Mouse (Mus musculus): ENCODE data around the gene Ccdc69. TPM values are rescaled to one million over a fixed set of nuclear protein-coding genes. Genes with fewer than 3 reads are reported as not detected.

The Ccdc69 gene
- polyA plus RNA-seq, 1 experiment from 2014 or later: not detected

GRCm38 (mm10) chr11:55017201-55017600, 60.7 kb downstream of the Ccdc69 start:
- Histone ChIP-seq H3K9me3 (no peaks in the 10 kb centered on the region), H3K4me1 (peaks cover 15% of the 10 kb centered on the region), H3K27ac (replicated peaks) (no peak overlapping the region), H3K27me3 (no peaks in the 10 kb centered on the region), H3K36me3 (no peaks in the 10 kb centered on the region), H3K4me3 (no peak overlapping the region), H3K4me2 (replicated peaks) (no peak overlapping the region), H3K9ac (replicated peaks) (no peak overlapping the region)
- no peak for ATAC-seq (ENCODE audit: low FRiP score, low read depth)
- 74% methylated on average over 2 of the region's 2 CpGs for WGBS

- H3K4me3 ChIP-seq: no peak overlapping the region
- H3K27ac ChIP-seq (replicated peaks): no peak overlapping the region
- no peak overlapping the region for H3K9ac ChIP-seq (replicated peaks)
- peaks cover 12% of the 10 kb centered on the region; the same call in 1 of the 2 replicates for H3K4me1 ChIP-seq
- no peaks in the 10 kb centered on the region for H3K27me3 ChIP-seq
- no peaks in the 10 kb centered on the region for H3K9me3 ChIP-seq
- no peak for ATAC-seq (ENCODE audit: low FRiP score, low read depth)
- no peaks in the 10 kb centered on the region for H3K36me3 ChIP-seq
- no peak overlapping the region for H3K4me2 ChIP-seq (replicated peaks)
- WGBS: 61% methylated on average over 1 of the region's 1 CpGs
Observed at GRCm38 (mm10) chr11:55016758-55017157, 61.2 kb downstream of the Ccdc69 start.

- ATAC-seq (ENCODE audit: low FRiP score, low read depth): no peak
- 82% methylated on average over 9 of the region's 9 CpGs for WGBS
Observed at GRCm38 (mm10) chr11:55015831-55016241, 62.1 kb downstream of the Ccdc69 start.

GRCm38 (mm10) chr11:55015264-55015663, 62.7 kb downstream of the Ccdc69 start:
- Histone ChIP-seq H3K27me3 (no peaks in the 10 kb centered on the region), H3K4me3 (no peak overlapping the region), H3K9me3 (no peaks in the 10 kb centered on the region), H3K36me3 (no peaks in the 10 kb centered on the region), H3K9ac (replicated peaks) (no peak overlapping the region), H3K27ac (replicated peaks) (no peak overlapping the region), H3K4me2 (replicated peaks) (no peak overlapping the region), H3K4me1 (peaks cover 8% of the 10 kb centered on the region; the same call in 1 of the 2 replicates)
- no peak for ATAC-seq (ENCODE audit: low FRiP score, low read depth)
- WGBS: 84% methylated on average over 3 of the region's 3 CpGs

More at GRCm38 (mm10) chr11:55015831-55016241, 62.1 kb downstream of the Ccdc69 start:
- H3K27me3 ChIP-seq: no peaks in the 10 kb centered on the region
- H3K9ac ChIP-seq (replicated peaks): no peak overlapping the region
- no peak overlapping the region for H3K4me2 ChIP-seq (replicated peaks)
- H3K27ac ChIP-seq (replicated peaks): no peak overlapping the region
- no peak overlapping the region for H3K4me3 ChIP-seq
- H3K4me1 ChIP-seq: peaks cover 8% of the 10 kb centered on the region; the same call in 1 of the 2 replicates
- H3K9me3 ChIP-seq: no peaks in the 10 kb centered on the region
- no peaks in the 10 kb centered on the region for H3K36me3 ChIP-seq

- Histone ChIP-seq H3K9ac (replicated peaks) (no peak overlapping the region), H3K4me1 (peaks cover 8% of the 10 kb centered on the region; the same call in 1 of the 2 replicates), H3K4me2 (replicated peaks) (no peak overlapping the region), H3K9me3 (no peaks in the 10 kb centered on the region), H3K4me3 (no peak overlapping the region), H3K36me3 (no peaks in the 10 kb centered on the region), H3K27me3 (no peaks in the 10 kb centered on the region), H3K27ac (replicated peaks) (no peak overlapping the region)
- no peak for ATAC-seq (ENCODE audit: low FRiP score, low read depth)
- 73% methylated on average over 6 of the region's 6 CpGs for WGBS
Observed at GRCm38 (mm10) chr11:55013802-55014201, 64.1 kb downstream of the Ccdc69 start.

GRCm38 (mm10) chr11:55012551-55013521, 65.1 kb downstream of the Ccdc69 start:
- no peak overlapping the region for H3K4me3 ChIP-seq
- no peaks in the 10 kb centered on the region for H3K36me3 ChIP-seq
- H3K9ac ChIP-seq (replicated peaks): no peak overlapping the region
- no peaks in the 10 kb centered on the region for H3K9me3 ChIP-seq
- WGBS: 77% methylated on average over 5 of the region's 5 CpGs
- no peak overlapping the region for H3K4me2 ChIP-seq (replicated peaks)
- H3K27ac ChIP-seq (replicated peaks): no peak overlapping the region
- peaks cover 8% of the 10 kb centered on the region; the same call in 1 of the 2 replicates for H3K4me1 ChIP-seq
- H3K27me3 ChIP-seq: no peaks in the 10 kb centered on the region
- no peak for ATAC-seq (ENCODE audit: low FRiP score, low read depth)

GRCm38 (mm10) chr11:55011440-55011839, 66.5 kb downstream of the Ccdc69 start:
- Histone ChIP-seq H3K9ac (replicated peaks) (no peak overlapping the region), H3K4me2 (replicated peaks) (no peak overlapping the region), H3K9me3 (no peaks in the 10 kb centered on the region), H3K36me3 (no peaks in the 10 kb centered on the region), H3K27me3 (no peaks in the 10 kb centered on the region), H3K4me3 (no peak overlapping the region), H3K4me1 (peaks cover 8% of the 10 kb centered on the region; the same call in 1 of the 2 replicates), H3K27ac (replicated peaks) (no peak overlapping the region)
- WGBS: 81% methylated on average over 3 of the region's 3 CpGs
- no peak for ATAC-seq (ENCODE audit: low FRiP score, low read depth)

- ATAC-seq (ENCODE audit: low FRiP score, low read depth): no peak
- Histone ChIP-seq H3K9me3 (no peaks in the 10 kb centered on the region), H3K9ac (replicated peaks) (no peak overlapping the region), H3K27ac (replicated peaks) (no peak overlapping the region), H3K4me1 (no peaks in the 10 kb centered on the region), H3K36me3 (no peaks in the 10 kb centered on the region), H3K4me2 (replicated peaks) (no peak overlapping the region), H3K27me3 (no peaks in the 10 kb centered on the region), H3K4me3 (no peak overlapping the region)
- 85% methylated on average over 6 of the region's 6 CpGs for WGBS
Observed at GRCm38 (mm10) chr11:55008230-55008629, 69.7 kb downstream of the Ccdc69 start.

- Histone ChIP-seq H3K27ac (replicated peaks) (no peak overlapping the region), H3K36me3 (0 out of 2 replicates have a peak, but pooled peaks cover 6% of the 10 kb centered on the region), H3K4me1 (no peaks in the 10 kb centered on the region), H3K9me3 (0 out of 2 replicates have a peak, but pooled peaks cover 5% of the 10 kb centered on the region), H3K4me2 (replicated peaks) (no peak overlapping the region), H3K4me3 (no peak overlapping the region), H3K9ac (replicated peaks) (no peak overlapping the region), H3K27me3 (no peaks in the 10 kb centered on the region)
- WGBS: 88% methylated on average over 5 of the region's 5 CpGs
- no peak for ATAC-seq (ENCODE audit: low FRiP score, low read depth)
Observed at GRCm38 (mm10) chr11:55005684-55006083, 72.2 kb downstream of the Ccdc69 start.

GRCm38 (mm10) chr11:55004970-55005502, 72.9 kb downstream of the Ccdc69 start:
- 86% methylated on average over 7 of the region's 7 CpGs for WGBS
- H3K36me3 ChIP-seq: 0 out of 2 replicates have a peak, but pooled peaks cover 10% of the 10 kb centered on the region
- no peak overlapping the region for H3K9ac ChIP-seq (replicated peaks)
- no peak overlapping the region for H3K4me3 ChIP-seq
- no peaks in the 10 kb centered on the region for H3K27me3 ChIP-seq
- no peak overlapping the region for H3K4me2 ChIP-seq (replicated peaks)
- no peak for ATAC-seq (ENCODE audit: low FRiP score, low read depth)
- no peaks in the 10 kb centered on the region for H3K4me1 ChIP-seq
- H3K27ac ChIP-seq (replicated peaks): no peak overlapping the region
- 0 out of 2 replicates have a peak, but pooled peaks cover 5% of the 10 kb centered on the region for H3K9me3 ChIP-seq

Measured in midbrain, embryonic 12.5 days (tissue).